Mouse (Mus musculus): ENCODE data around the gene Epb41l1.

Epb41l1 gene

GRCm38 (mm10) chr2:156533160-156533559 is 112.5 kb downstream of the Epb41l1 start:
- DNase-seq (ENCODE audit: low spot score in 2 of 2) = no peak

DNA sequence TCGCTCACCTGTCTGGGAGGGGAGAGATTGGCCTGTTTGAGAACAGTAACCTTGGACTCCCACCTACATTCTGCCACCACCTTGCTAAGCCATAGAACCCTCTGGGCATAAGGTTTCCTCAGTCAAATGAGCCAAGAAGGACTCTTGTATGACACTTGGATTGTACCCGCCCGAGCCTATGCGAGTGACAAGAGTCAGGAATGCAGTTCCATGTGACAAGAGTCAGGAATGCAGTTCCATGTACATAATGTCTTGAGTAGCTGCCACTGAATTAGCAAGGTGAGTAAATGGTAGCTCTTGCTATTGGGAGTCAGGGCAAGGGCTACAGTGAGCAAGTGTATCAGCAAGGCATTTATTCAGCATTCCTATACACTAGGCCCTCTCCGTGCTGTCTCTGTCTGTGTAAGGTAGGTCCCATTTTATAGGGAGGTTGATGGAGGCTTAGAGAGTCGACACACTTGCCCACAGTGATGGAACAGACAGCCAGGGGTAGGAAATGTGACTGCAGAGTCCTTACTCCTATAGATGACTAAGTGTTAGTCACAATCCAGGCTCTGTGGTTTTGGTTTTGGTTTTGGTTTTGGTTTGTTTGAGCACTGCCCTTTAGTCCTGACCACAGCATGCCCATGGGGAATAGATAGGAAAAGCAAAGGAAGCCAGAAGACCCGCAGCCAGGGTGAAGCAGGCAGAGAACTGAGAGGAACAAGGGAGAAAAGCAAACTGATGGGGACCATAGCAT is 118.3 kb downstream of the Epb41l1 start:
- DNase-seq (ENCODE audit: low spot score in 2 of 2) = no peak

DNA sequence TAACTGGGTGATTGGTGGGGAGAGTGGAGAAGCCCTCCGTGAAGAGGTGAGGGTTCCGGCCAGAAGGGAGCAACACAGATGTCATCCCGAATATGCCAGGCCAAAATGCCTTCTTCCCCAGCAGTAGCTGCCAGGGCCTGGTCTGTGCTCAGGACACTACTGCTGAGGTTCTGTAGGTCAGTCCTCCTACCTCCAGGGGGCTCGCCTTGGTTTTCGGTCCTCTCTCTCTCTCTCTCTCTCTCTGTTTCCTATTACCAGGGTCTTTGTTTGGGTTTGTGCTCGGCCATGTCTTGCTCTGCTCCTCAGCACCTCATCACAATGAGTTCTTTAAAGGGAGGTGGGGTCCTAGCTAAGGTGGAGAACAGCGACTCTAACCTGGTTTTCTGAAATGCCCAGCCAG is 120.3 kb downstream of the Epb41l1 start:
- no peak for DNase-seq (ENCODE audit: low spot score in 2 of 2)

DNA sequence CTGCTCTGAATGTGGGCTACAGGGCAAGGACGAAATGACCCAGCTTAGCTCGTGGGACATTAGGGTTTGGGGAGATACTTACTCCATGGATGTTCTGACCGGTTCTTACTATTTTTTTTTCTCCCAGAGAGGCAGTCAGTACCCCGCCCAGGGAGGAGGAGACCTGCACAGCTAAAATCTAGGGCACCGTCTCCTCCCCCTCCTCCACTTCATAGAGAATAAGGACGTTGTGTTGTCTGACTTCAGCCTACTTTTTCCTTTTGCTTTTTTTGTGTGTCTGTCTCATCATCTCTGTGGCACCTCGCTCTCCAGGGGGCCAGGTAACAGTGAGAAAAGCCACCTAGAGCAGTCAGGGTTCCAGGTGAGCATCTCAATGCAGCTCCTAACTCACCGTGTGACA is 121.7 kb downstream of the Epb41l1 start:
- no peak for DNase-seq (ENCODE audit: low spot score in 2 of 2)

- DNase-seq (ENCODE audit: low spot score in 2 of 2) = no peak
Observed at GRCm38 (mm10) chr2:156543804-156544203, 123.1 kb downstream of the Epb41l1 start.

DNA sequence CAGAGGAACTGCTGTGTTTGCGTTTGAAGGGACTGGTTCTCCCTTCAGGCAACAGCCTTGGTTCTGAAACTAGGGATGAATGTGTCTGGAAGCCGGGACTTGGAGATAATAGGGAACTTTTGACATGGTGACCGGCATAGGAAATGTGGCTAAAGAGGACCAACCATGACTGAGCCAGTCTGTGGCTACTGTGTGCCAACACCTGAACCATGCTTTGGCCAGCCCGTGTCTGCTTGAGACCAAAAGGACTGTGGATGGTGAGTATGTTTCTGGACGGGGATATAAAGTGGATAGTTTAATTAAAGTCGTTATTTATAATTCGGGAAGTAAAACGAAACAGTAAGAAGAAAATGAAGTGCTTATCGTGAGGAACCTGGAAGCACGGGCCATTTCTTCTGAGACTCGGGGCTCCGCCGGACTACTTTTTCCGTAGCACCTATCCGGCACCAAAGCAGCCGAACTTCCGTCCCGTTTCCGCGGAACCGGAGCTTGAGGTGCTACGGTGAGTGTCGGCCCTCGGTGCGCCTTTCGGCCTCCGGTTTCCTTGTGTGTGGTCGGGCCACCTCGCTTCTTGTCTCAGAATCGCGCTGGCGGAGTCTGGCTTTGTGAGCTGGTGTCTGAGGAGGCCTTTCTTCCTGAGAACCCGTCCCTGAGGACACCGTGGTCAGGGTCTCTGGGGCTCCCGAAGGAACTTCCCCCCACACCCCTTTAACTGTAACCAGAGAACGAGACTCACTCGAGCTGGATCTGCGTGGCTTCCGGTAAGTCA is 126.6 kb downstream of the Epb41l1 start, which contains the start of gene Aar2:
TSS of gene Aar2 (plus strand) at position 462 of the 769 bp plus-strand sequence.
- DNase-seq (ENCODE audit: low spot score in 2 of 2) = peak; percentile 57 to 82

DNA sequence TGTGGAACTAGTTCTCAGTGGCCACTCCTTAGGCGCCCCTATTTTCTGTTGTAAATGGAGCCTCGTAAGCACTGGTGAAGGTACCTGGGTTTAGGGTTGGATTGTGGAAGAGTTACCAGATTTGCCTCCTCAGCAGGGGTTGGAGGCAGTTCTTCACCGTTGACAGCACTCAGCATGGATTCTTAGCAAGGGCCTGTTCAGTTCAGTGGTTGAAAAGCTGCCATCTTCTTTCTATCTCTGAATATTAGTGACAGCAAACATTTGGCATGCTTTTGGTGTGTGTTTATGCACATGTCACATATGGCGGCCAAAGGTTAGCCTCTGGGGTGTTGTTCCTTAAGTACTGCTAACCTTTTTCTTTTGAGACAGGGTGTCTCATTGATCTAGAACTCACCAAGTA is 131.7 kb downstream of the Epb41l1 start:
- DNase-seq (ENCODE audit: low spot score in 2 of 2) = no peak

DNA sequence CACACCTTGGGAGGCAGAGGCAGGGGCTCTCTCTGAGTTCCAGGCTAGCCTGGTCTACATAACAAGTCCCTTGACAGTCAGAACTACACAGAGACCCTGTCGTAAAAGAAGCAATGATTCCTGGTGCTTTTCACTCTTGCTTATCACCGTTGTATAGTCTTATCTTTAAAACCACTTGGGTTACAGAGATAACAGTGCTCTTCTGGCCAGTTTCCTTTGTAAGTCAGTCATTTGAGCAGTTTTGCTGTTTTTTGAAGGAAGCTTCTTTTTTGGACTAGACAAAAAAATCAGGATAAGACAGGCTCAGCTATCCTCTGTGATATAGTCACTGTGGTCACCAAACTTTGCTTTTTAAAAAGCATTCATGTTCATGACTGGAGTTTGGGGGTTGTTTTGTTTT is 141.1 kb downstream of the Epb41l1 start:
- DNase-seq (ENCODE audit: low spot score in 2 of 2) = no peak

DNA sequence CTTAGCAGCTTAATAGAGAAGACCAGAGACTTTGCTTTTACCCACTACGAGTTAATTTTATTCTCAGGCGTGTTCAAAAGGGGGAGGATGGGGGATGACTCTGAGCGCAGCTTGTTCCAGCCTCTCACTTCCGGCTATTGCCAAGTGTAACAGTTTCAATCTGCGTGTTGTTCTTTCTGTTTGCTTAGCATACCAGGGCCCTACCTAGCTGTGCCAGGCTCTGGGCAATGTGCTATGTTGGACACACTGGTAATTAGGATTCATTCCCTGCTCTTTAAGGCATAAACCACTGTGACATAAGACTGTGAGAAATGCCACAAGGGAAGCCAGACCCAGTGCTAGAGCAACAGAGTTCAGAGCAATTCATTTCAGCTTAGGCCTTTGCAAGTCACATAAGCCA is 142.8 kb downstream of the Epb41l1 start:
- no peak for DNase-seq (ENCODE audit: low spot score in 2 of 2)

- no peak for DNase-seq (ENCODE audit: low spot score in 2 of 2)
Observed at GRCm38 (mm10) chr2:156566512-156566911, 145.8 kb downstream of the Epb41l1 start.

GRCm38 (mm10) chr2:156568647-156569046 is 147.9 kb downstream of the Epb41l1 start:
- DNase-seq (ENCODE audit: low spot score in 2 of 2) = no peak

DNA sequence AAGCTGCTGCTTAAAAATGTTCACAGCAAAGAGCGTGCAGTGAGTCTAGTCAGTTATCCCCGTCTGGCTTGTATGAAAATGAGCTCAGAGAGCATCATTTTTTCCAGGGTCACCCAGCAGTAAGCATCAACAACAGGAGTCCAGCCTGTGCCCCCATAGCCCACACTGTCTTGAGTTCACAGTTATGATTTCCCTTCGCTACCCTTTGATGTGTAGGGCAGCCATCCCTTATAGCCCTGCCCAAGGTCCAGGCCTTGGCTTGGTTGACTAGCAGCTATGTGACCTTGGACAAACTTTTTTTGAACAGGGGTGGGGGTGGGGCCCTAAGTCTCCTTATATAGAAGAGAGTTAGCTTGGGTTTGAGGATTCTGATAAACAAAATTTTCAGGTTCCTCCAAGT is 148.6 kb downstream of the Epb41l1 start:
- DNase-seq (ENCODE audit: low spot score in 2 of 2) = no peak

- DNase-seq (ENCODE audit: low spot score in 2 of 2) = no peak
Observed at GRCm38 (mm10) chr2:156571521-156571920, 150.8 kb downstream of the Epb41l1 start.

GRCm38 (mm10) chr2:156576850-156577587 is 156.3 kb downstream of the Epb41l1 start:
- no peak for DNase-seq (ENCODE audit: low spot score in 2 of 2)

GRCm38 (mm10) chr2:156580507-156580906 is 159.8 kb downstream of the Epb41l1 start:
- no peak for DNase-seq (ENCODE audit: low spot score in 2 of 2)

- DNase-seq (ENCODE audit: low spot score in 2 of 2) = no peak
Observed at GRCm38 (mm10) chr2:156581244-156581643, 160.5 kb downstream of the Epb41l1 start.

DNA sequence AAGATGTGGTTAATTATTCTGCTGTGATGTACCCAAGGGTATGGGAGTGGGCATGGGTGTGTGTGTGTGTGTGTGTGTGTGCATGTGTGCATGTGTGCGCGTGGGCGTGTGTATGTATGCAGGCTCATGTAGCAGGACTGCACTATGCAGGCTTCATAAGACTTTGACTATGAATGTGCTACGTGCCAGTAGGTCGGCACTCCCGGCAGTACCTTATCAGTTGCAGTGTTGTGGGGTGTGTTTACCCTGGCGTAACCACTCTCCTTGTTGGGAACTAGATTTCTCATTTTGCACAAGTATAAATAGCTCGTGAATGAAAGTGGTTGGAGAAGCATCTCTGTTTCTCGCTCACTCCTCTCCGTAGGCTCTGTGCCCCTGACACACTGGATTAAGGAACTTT is 162.2 kb downstream of the Epb41l1 start:
- no peak for DNase-seq (ENCODE audit: low spot score in 2 of 2)

DNA sequence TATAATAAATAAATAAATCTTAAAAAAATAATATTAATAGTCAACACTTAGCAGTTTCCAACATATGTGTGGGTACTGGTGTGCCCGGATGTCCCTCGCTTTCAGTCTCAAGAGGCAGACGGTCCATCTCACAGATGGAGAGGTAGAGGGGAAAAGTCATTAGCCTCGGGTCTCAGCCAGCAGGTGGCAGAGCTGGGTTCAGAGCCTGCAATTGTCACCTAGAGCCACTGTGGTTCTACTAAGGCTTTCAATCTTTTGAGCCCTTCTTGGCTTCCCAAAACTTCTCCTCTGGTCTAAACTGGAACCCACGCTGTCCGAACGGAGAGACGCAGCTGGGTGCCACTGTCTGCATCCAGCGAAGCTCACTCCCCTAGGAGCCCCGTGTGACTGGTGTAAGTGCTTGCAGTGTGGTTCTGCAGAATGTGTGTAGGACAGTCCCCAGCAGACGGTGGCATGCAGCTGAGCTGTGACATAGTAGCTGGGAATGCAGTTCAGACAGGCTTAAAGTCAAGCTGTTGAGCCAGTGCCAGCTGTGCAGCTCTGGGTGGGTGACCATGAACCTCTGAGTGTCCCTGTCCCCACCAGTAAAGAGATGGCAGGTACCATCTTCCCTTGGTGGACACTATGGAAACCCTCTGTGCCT is 163.6 kb downstream of the Epb41l1 start:
- DNase-seq (ENCODE audit: low spot score in 2 of 2) = no peak

GRCm38 (mm10) chr2:156584797-156585471 is 164.2 kb downstream of the Epb41l1 start:
- no peak for DNase-seq (ENCODE audit: low spot score in 2 of 2)

GRCm38 (mm10) chr2:156589481-156589880 is 168.8 kb downstream of the Epb41l1 start:
- no peak for DNase-seq (ENCODE audit: low spot score in 2 of 2)

All from urinary bladder, adult 18-20 months (tissue).